Mouse (Mus musculus): ENCODE results near the gene Synj2bp. TPM values are rescaled to one million over a fixed set of nuclear protein-coding genes. Genes with fewer than 3 reads are reported as not detected.
"Not testable (repeated sequence)": the region's sequence is repeated elsewhere in the genome, so short reads cannot be mapped to it uniquely, and the experiment has no call there.

Gene Synj2bp
- 33.7 and 35.9 TPM in 2 replicates for polyA plus RNA-seq (2015; fragmentation: Nextera tagmentation; extraction: Ambion mirVana)

- peak within 1 kb of the TSS; percentile 43 for H3K27ac ChIP-seq
- H3K36me3 ChIP-seq: no peaks in the 10 kb centered on the region
- WGBS: under 1% methylated on average over 46 of the region's 46 CpGs
- H3K27me3 ChIP-seq: no peaks in the 10 kb centered on the region
- peaks cover 10% of the 10 kb centered on the region; the same call in 1 of the 2 replicates for H3K4me1 ChIP-seq
- peak within 1 kb of the TSS; percentile 65 for H3K4me2 ChIP-seq
- ATAC-seq (ENCODE audit: borderline replicate concordance, extremely low read depth, low FRiP score, low TSS enrichment): peak; percentile 94
- peak within 1 kb of the TSS; percentile 80 for H3K9ac ChIP-seq
- peak within 1 kb of the TSS; percentile 84 for H3K4me3 ChIP-seq
- no peaks in the 10 kb centered on the region for H3K9me3 ChIP-seq
Observed at GRCm38 (mm10) chr12:81532316-81533028, at the start of gene Synj2bp, which contains the start of gene Gm20498. TSS of gene Synj2bp (minus strand) at chr12:81532911. TSS of gene Gm20498 (minus strand) at chr12:81532905.

- Histone ChIP-seq H3K27ac (no peak within 1 kb of the TSS), H3K4me2 (no peak within 1 kb of the TSS), H3K9me3 (no peaks in the 10 kb centered on the region), H3K4me3 (no peak within 1 kb of the TSS), H3K9ac (no peak within 1 kb of the TSS), H3K27me3 (no peaks in the 10 kb centered on the region), H3K36me3 (peaks cover 10% of the 10 kb centered on the region), H3K4me1 (no peaks in the 10 kb centered on the region)
- 84% methylated on average over 1 of the region's 1 CpGs for WGBS
- no peak for ATAC-seq (ENCODE audit: borderline replicate concordance, extremely low read depth, low FRiP score, low TSS enrichment)
Observed at GRCm38 (mm10) chr12:81568374-81568773, 35.7 kb upstream of the Synj2bp start, which contains the start of gene Adam21. TSS of gene Adam21 (minus strand) at chr12:81568474.

- WGBS: 84% methylated on average over 5 of the region's 5 CpGs
- no peak overlapping the region for H3K9ac ChIP-seq
Observed at GRCm38 (mm10) chr12:81567931-81568330, 35.2 kb upstream of the Synj2bp start.

GRCm38 (mm10) chr12:81564173-81564572, 31.5 kb upstream of the Synj2bp start:
- Histone ChIP-seq H3K4me2 (no peak overlapping the region), H3K27ac (no peak overlapping the region), H3K4me1 (no peaks in the 10 kb centered on the region), H3K9ac (no peak overlapping the region), H3K27me3 (no peaks in the 10 kb centered on the region), H3K36me3 (no peaks in the 10 kb centered on the region), H3K9me3 (no peaks in the 10 kb centered on the region), H3K4me3 (no peak overlapping the region)
- 91% methylated on average over 3 of the region's 3 CpGs for WGBS
- ATAC-seq (ENCODE audit: borderline replicate concordance, extremely low read depth, low FRiP score, low TSS enrichment): no peak

More at GRCm38 (mm10) chr12:81567931-81568330, 35.2 kb upstream of the Synj2bp start:
- Histone ChIP-seq H3K9me3 (no peaks in the 10 kb centered on the region), H3K4me1 (no peaks in the 10 kb centered on the region), H3K4me2 (no peak overlapping the region), H3K36me3 (peaks cover 10% of the 10 kb centered on the region), H3K4me3 (no peak overlapping the region), H3K27ac (no peak overlapping the region), H3K27me3 (no peaks in the 10 kb centered on the region)
- ATAC-seq (ENCODE audit: borderline replicate concordance, extremely low read depth, low FRiP score, low TSS enrichment): no peak

GRCm38 (mm10) chr12:81549286-81549685, 16.6 kb upstream of the Synj2bp start:
- no peaks in the 10 kb centered on the region for H3K9me3 ChIP-seq
- no peaks in the 10 kb centered on the region for H3K27me3 ChIP-seq
- H3K36me3 ChIP-seq: no peaks in the 10 kb centered on the region
- no peak overlapping the region for H3K9ac ChIP-seq
- ATAC-seq (ENCODE audit: borderline replicate concordance, extremely low read depth, low FRiP score, low TSS enrichment): no peak
- no peak overlapping the region for H3K4me2 ChIP-seq
- WGBS: 80% methylated on average over 3 of the region's 3 CpGs
- H3K27ac ChIP-seq: no peak overlapping the region
- H3K4me1 ChIP-seq: no peaks in the 10 kb centered on the region
- H3K4me3 ChIP-seq: no peak overlapping the region

GRCm38 (mm10) chr12:81547163-81547562, 14.5 kb upstream of the Synj2bp start:
- Histone ChIP-seq H3K36me3 (no peaks in the 10 kb centered on the region), H3K9ac (no peak overlapping the region), H3K4me3 (no peak overlapping the region), H3K4me2 (no peak overlapping the region), H3K9me3 (no peaks in the 10 kb centered on the region), H3K27ac (no peak overlapping the region), H3K4me1 (no peaks in the 10 kb centered on the region), H3K27me3 (no peaks in the 10 kb centered on the region)
- 66% methylated on average over 4 of the region's 4 CpGs for WGBS
- no peak for ATAC-seq (ENCODE audit: borderline replicate concordance, extremely low read depth, low FRiP score, low TSS enrichment)

GRCm38 (mm10) chr12:81533029-81533419, 313 bp upstream of the Synj2bp start:
- no peaks in the 10 kb centered on the region for H3K27me3 ChIP-seq
- no peaks in the 10 kb centered on the region for H3K9me3 ChIP-seq
- peak overlapping the region; percentile 65 for H3K4me2 ChIP-seq
- 34% methylated on average over 4 of the region's 4 CpGs for WGBS
- peak overlapping the region; percentile 80 for H3K9ac ChIP-seq
- peak overlapping the region; percentile 84 for H3K4me3 ChIP-seq
- peak overlapping the region; percentile 43; the same call in 1 of the 2 replicates for H3K27ac ChIP-seq
- no peaks in the 10 kb centered on the region for H3K36me3 ChIP-seq
- ATAC-seq (ENCODE audit: borderline replicate concordance, extremely low read depth, low FRiP score, low TSS enrichment): peak; percentile 23; the same call in 1 of the 2 replicates
- peaks cover 10% of the 10 kb centered on the region; the same call in 1 of the 2 replicates for H3K4me1 ChIP-seq

- H3K4me1 ChIP-seq; H3K9me3 ChIP-seq; ATAC-seq (ENCODE audit: borderline replicate concordance, extremely low read depth, low FRiP score, low TSS enrichment); H3K9ac ChIP-seq; H3K4me3 ChIP-seq; H3K27me3 ChIP-seq; H3K36me3 ChIP-seq; H3K27ac ChIP-seq; H3K4me2 ChIP-seq: not testable (repeated sequence)
- 66% methylated on average over 8 of the region's 8 CpGs for WGBS
Observed at GRCm38 (mm10) chr12:81530587-81530986, 2.1 kb downstream of the Synj2bp start.

- not testable (repeated sequence) for H3K4me3 ChIP-seq; ATAC-seq (ENCODE audit: borderline replicate concordance, extremely low read depth, low FRiP score, low TSS enrichment); H3K4me2 ChIP-seq; H3K9me3 ChIP-seq; H3K27me3 ChIP-seq; H3K4me1 ChIP-seq; H3K36me3 ChIP-seq; H3K27ac ChIP-seq; H3K9ac ChIP-seq
- WGBS: 94% methylated on average over 9 of the region's 9 CpGs
Observed at GRCm38 (mm10) chr12:81496906-81497305, 35.8 kb downstream of the Synj2bp start.

- Histone ChIP-seq H3K4me1 (no peaks in the 10 kb centered on the region), H3K27ac (no peak overlapping the region), H3K36me3 (no peaks in the 10 kb centered on the region), H3K27me3 (no peaks in the 10 kb centered on the region), H3K9ac (no peak overlapping the region), H3K4me3 (no peak overlapping the region), H3K9me3 (no peaks in the 10 kb centered on the region), H3K4me2 (no peak overlapping the region)
- no peak for ATAC-seq (ENCODE audit: borderline replicate concordance, extremely low read depth, low FRiP score, low TSS enrichment)
- 91% methylated on average over 5 of the region's 5 CpGs for WGBS
Observed at GRCm38 (mm10) chr12:81490491-81490890, 42.2 kb downstream of the Synj2bp start.

- Histone ChIP-seq H3K36me3 (no peaks in the 10 kb centered on the region), H3K27ac (peak overlapping the region; percentile 95), H3K4me1 (peaks cover 8% of the 10 kb centered on the region), H3K9ac (peak overlapping the region; percentile 60; the same call in 1 of the 2 replicates), H3K4me2 (peak overlapping the region; percentile 67), H3K27me3 (no peaks in the 10 kb centered on the region), H3K4me3 (peak overlapping the region; percentile 69), H3K9me3 (no peaks in the 10 kb centered on the region)
- no peak for ATAC-seq (ENCODE audit: borderline replicate concordance, extremely low read depth, low FRiP score, low TSS enrichment)
- 41% methylated on average over 6 of the region's 6 CpGs for WGBS
Observed at GRCm38 (mm10) chr12:81485311-81485710, 47.4 kb downstream of the Synj2bp start.

- peak within 1 kb of the TSS; percentile 95 for H3K27ac ChIP-seq
- peak within 1 kb of the TSS; percentile 60 for H3K9ac ChIP-seq
- H3K4me2 ChIP-seq: peak within 1 kb of the TSS; percentile 67
- peak; percentile 98 for ATAC-seq (ENCODE audit: borderline replicate concordance, extremely low read depth, low FRiP score, low TSS enrichment)
- H3K27me3 ChIP-seq: no peaks in the 10 kb centered on the region
- WGBS: under 1% methylated on average over 31 of the region's 31 CpGs
- H3K36me3 ChIP-seq: no peaks in the 10 kb centered on the region
- H3K4me3 ChIP-seq: peak within 1 kb of the TSS; percentile 69
- H3K9me3 ChIP-seq: no peaks in the 10 kb centered on the region
- peaks cover 8% of the 10 kb centered on the region for H3K4me1 ChIP-seq
Observed at GRCm38 (mm10) chr12:81484727-81485191, 48.0 kb downstream of the Synj2bp start, which contains the start of gene Cox16. TSS of gene Cox16 (minus strand) at chr12:81485127.

All from lung, embryonic 15.5 days (tissue).